Mouse (Mus musculus) T-helper 1 cell (primary cell): ENCODE data around the gene Pcsk6.

ENCODE experiments used
- in situ Hi-C: fragments of 300-600 bp; cut with MboI, MseI; formaldehyde crosslinking; loops from one replicate; pipeline ENCODE4 v1.15.1; 2025; ENCODE audit warnings: high pct_unique_total_duplicates

Pcsk6 gene

GRCm38 (mm10) chr7:65881290-65881688 lies 19.8 kb downstream of the Pcsk6 start:
- in situ Hi-C loops, result no loop called here

GRCm38 (mm10) chr7:65884928-65885327 lies 23.4 kb downstream of the Pcsk6 start:
- in situ Hi-C loops, result no loop called here

- in situ Hi-C loops, result no loop called here
Observed at GRCm38 (mm10) chr7:65885819-65886218, 24.3 kb downstream of the Pcsk6 start.

- in situ Hi-C loops, result no loop called here
Observed at GRCm38 (mm10) chr7:65891831-65892230, 30.3 kb downstream of the Pcsk6 start.

GRCm38 (mm10) chr7:65892264-65892828 lies 30.8 kb downstream of the Pcsk6 start:
- in situ Hi-C loops, result no loop called here

GRCm38 (mm10) chr7:65893546-65893945 lies 32.0 kb downstream of the Pcsk6 start:
- in situ Hi-C loops, result no loop called here

- in situ Hi-C loops, result no loop called here
Observed at GRCm38 (mm10) chr7:65895262-65895661, 33.7 kb downstream of the Pcsk6 start.

GRCm38 (mm10) chr7:65901231-65901630 lies 39.7 kb downstream of the Pcsk6 start:
- in situ Hi-C loops, result no loop called here

- in situ Hi-C loops, result no loop called here
Observed at GRCm38 (mm10) chr7:65902471-65903180, 41.1 kb downstream of the Pcsk6 start.

GRCm38 (mm10) chr7:65903456-65903855 lies 41.9 kb downstream of the Pcsk6 start:
- in situ Hi-C loops, result no loop called here

GRCm38 (mm10) chr7:65906528-65907272 lies 45.2 kb downstream of the Pcsk6 start:
- in situ Hi-C loops, result no loop called here

- in situ Hi-C loops, result no loop called here
Observed at GRCm38 (mm10) chr7:65909343-65910127, 48.0 kb downstream of the Pcsk6 start.

- in situ Hi-C loops, result no loop called here
Observed at GRCm38 (mm10) chr7:65913088-65913610, 51.6 kb downstream of the Pcsk6 start.

- in situ Hi-C loops, result no loop called here
Observed at GRCm38 (mm10) chr7:65914761-65915301, 53.3 kb downstream of the Pcsk6 start.

GRCm38 (mm10) chr7:65915821-65916220 lies 54.3 kb downstream of the Pcsk6 start:
- in situ Hi-C loops, result no loop called here

- in situ Hi-C loops, result no loop called here
Observed at GRCm38 (mm10) chr7:65916566-65916965, 55.0 kb downstream of the Pcsk6 start.

- in situ Hi-C loops, result no loop called here
Observed at GRCm38 (mm10) chr7:65918431-65918830, 56.9 kb downstream of the Pcsk6 start.

- in situ Hi-C loops, result no loop called here
Observed at GRCm38 (mm10) chr7:65929398-65929797, 67.9 kb downstream of the Pcsk6 start.

GRCm38 (mm10) chr7:65930478-65930877 lies 68.9 kb downstream of the Pcsk6 start:
- in situ Hi-C loops, result loop anchor here (5.0 kb wide), 1 partner anchor 247 kb away; no protein-coding TSS in a partner anchor

- in situ Hi-C loops, result loop anchor here (5.0 kb wide), 1 partner anchor 243 kb away; no protein-coding TSS in a partner anchor
Observed at GRCm38 (mm10) chr7:65934238-65934970, 72.9 kb downstream of the Pcsk6 start.

- in situ Hi-C loops, result no loop called here
Observed at GRCm38 (mm10) chr7:65935211-65935610, 73.7 kb downstream of the Pcsk6 start.
